Mouse (Mus musculus) kidney, adult 2 months (tissue): Measurements from ENCODE around the gene Gm20716.

Experiments used
- CTCF ChIP-seq: fragments of 200-500 bp; conservative IDR thresholded peaks from 2 replicates; pipeline ENCODE4 v1.5.1; 2011; ENCODE audit warnings: low read depth, mild to moderate bottlenecking, control low read depth, low read length, moderate library complexity, mixed read lengths; ENCODE audit not compliant: insufficient read depth, insufficient read length
- POLR2A ChIP-seq: fragments of 200-500 bp; IDR thresholded peaks from one replicate; pipeline ENCODE4 v1.6.1; 2011; ENCODE audit warnings: low read depth, low read length, control low read depth

DNA sequence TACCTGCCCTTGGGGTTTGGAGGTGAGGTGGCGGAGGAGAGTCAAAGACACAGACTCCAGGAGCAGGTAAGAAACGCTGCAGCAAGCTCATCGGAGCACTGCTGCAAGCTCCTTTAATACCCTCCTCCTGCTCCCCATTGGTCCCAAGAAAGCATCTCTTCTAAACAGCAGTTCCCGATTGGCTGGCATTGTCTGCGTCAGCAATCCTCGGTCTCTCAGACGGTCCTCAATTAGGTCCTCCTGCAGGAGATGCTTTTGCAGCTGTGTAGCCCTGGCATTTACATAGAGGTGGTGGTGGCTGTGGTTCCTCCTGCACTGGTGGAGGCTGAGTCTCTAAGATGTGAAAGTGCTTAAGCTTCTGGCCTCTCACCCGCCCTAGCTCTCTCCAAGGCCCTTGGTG is 15.4 kb upstream of the Gm20716 start:
- no peak for TF ChIP-seq POLR2A
- TF ChIP-seq CTCF = no peak
